Comparison of ENCODE assay signal across 10 mouse cellular contexts in genomic region chrX:95164140-95164539, GRCm38 (mm10). TPM values are rescaled to one million over a fixed set of nuclear protein-coding genes. Genes with fewer than 3 reads are reported as not detected.
DNase-seq lines count a peak whose midpoint lies in the region; ATAC-seq lines count a peak whose summit lies in the region.
"Had no signal": no experiment of that assay in that cellular context is flagged by ENCODE, and none has a peak within 500 bp of the region (broad histone marks: within the 10 kb centered on the region; RNA-seq: fewer than 3 reads in every experiment).

No protein-coding gene starts in this region.

- intact Hi-C loops in left cerebral cortex, postnatal 25 days (cut with DNase I), result no loop called here

- no peaks in the 10 kb centered on the region; the same call in 1 of the 2 replicates for H3K27me3 ChIP-seq in forebrain, embryonic 11.5 days (ENCODE audit: control insufficient read depth, insufficient read depth, low read length)

- WGBS in forebrain, embryonic 11.5 days, result 62% methylated on average over 6 of the region's 6 CpGs

- H3K4me1 ChIP-seq in forebrain, embryonic 11.5 days (replicated peaks; ENCODE audit: control insufficient read depth, insufficient read depth, low read length), result no peaks in the 10 kb centered on the region
- H3K4me1 ChIP-seq: embryonic facial prominence, embryonic 12.5 days had no signal

- H3K4me3 ChIP-seq in forebrain, embryonic 11.5 days (ENCODE audit: low read depth, low read length), result no peak overlapping the region
- H3K4me3 ChIP-seq: embryonic facial prominence, embryonic 12.5 days; megakaryocyte, embryonic 14.5 days had no signal

- peak overlapping the region; percentile 26; the same call in 1 of the 2 replicates for H3K4me2 ChIP-seq in forebrain, embryonic 11.5 days (ENCODE audit: low read depth, low read length, severe bottlenecking)

- H3K9me3 ChIP-seq in forebrain, embryonic 11.5 days (ENCODE audit: control insufficient read depth, low read length), result no peaks in the 10 kb centered on the region
- H3K9me3 ChIP-seq: embryonic facial prominence, embryonic 12.5 days; megakaryocyte, embryonic 14.5 days had no signal

- peak; percentile 24 for DNase-seq in cerebellum, adult 11 months
- DNase-seq in cerebellum, adult 8-10 months, result no peak
- peak; percentile 72 for DNase-seq in 3T3-L1 (ENCODE audit: low read depth, low spot score)
- DNase-seq in forebrain, embryonic 11.5 days (ENCODE audit: low spot score), result no peak
- peak; percentile 54 to 71 for DNase-seq in left cerebral cortex, postnatal 25 days (ENCODE audit: low spot score in 2 of 2)
- DNase-seq in urinary bladder, adult 18-20 months (ENCODE audit: low spot score in 2 of 2), result no peak
- no peak for DNase-seq in heart, adult 9 months (ENCODE audit: low spot score in 2 of 2)

- no peak for ATAC-seq in forebrain, embryonic 11.5 days (replicated peaks; ENCODE audit: low FRiP score)
- no peak for ATAC-seq in activated CD4-positive, CD25-positive, alpha-beta regulatory T cell, adult 4 months

- H3K36me3 ChIP-seq in forebrain, embryonic 11.5 days (ENCODE audit: control insufficient read depth, insufficient read depth, low read length), result no peaks in the 10 kb centered on the region
- H3K36me3 ChIP-seq: embryonic facial prominence, embryonic 12.5 days had no signal

- H3K9ac ChIP-seq in forebrain, embryonic 11.5 days (ENCODE audit: low read length), result no peak overlapping the region
- H3K9ac ChIP-seq: embryonic facial prominence, embryonic 12.5 days had no signal

- H3K27ac ChIP-seq in forebrain, embryonic 11.5 days (ENCODE audit: low read depth, low read length), result no peak overlapping the region
- H3K27ac ChIP-seq: embryonic facial prominence, embryonic 12.5 days had no signal

RNA-seq across cellular contexts. Expression of gene Arhgef9, which starts 32.5 kb away (rescaled TPM):
- polyA plus RNA-seq in forebrain, embryonic 11.5 days (2014; fragmentation: Nextera tagmentation; extraction: Ambion mirVana), result 12.1 and 14.3 TPM in 2 replicates
- 100 to 1,000 TPM; 299 to 320 TPM for total RNA-seq in left cerebral cortex, postnatal 25 days (2021)
- polyA plus RNA-seq in activated CD4-positive, CD25-positive, alpha-beta regulatory T cell, adult 4 months (2017; shearing (Covaris generic)), result under 1 TPM; 0.17 to 0.74 TPM

Comparison
In these comparisons a context has a peak if more than half of its experiments do, and no peak if none do; other contexts are left out.
1. DNase-seq: peak in cerebellum, adult 11 months (single experiment), 3T3-L1 (single experiment) and left cerebral cortex, postnatal 25 days (2 of 2); none in cerebellum, adult 8-10 months (single experiment), forebrain, embryonic 11.5 days (single experiment), urinary bladder, adult 18-20 months (0 of 2) and heart, adult 9 months (0 of 2).